Mouse (Mus musculus) c-Kit-positive CD71-positive TER-119-positive erythroid progenitor cells, embryonic 14.5 days (primary cell): ENCODE measurements around the gene Ugt1a6b.
"Not testable (repeated sequence)": the region's sequence is repeated elsewhere in the genome, so short reads cannot be mapped to it uniquely, and the experiment has no call there.

Experiments used
- DNase-seq: peaks from one replicate; pipeline ENCODE4 v3.0.0-alpha.2; 2013; ENCODE audit warnings: low spot score

Gene Ugt1a6b

GRCm38 (mm10) chr1:88103019-88103418 is at the start of gene Ugt1a6b:
Ugt1a6b (plus strand) TSS chr1:88103252.
- not testable (repeated sequence) for DNase-seq

DNA sequence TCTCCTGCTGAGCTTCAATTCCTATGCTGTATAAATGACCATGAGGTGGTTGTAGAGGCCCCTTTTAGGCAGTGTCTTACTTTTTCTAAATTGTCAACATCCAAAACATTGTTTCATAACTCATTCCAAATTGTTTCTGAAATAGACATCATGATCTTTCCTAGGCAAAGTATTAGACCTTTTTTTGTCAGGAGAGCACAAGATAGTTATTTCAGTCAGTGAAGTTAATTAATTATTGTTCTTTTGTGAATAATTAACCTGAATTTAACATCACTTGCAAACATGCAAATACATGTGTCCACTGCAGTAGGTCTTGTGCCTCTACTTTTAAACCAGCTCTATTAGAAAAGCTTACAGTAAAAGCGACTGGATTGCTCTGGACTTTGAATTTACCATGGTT is 48.0 kb upstream of the Ugt1a6b start, which contains the start of gene Ugt1a10:
Ugt1a10 (plus strand) TSS at position 301 of the 400 bp plus-strand sequence.
- DNase-seq = no peak

- DNase-seq = not testable (repeated sequence)
These were observed 36.5 kb upstream of the Ugt1a6b start for GRCm38 (mm10) chr1:88066472-88067102.

DNA sequence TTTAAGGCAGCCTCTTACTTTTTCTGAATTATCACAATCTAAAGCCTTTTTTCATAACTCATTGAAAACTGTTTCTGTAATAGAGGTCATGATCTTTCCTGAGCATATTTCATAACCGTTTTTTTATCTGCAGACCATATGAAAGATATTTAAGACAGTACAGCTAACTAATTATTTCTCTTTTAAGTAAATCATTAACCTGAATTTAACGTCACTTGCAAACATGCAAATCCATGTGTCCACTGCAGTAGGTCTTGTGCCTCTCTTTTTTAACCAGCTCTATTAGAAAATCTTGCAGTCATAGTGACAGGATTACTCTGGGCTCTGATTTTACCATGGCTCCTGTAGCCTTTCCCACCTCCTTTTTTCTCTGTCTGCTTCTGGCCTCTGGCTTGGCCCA is 32.6 kb upstream of the Ugt1a6b start, which contains the start of gene Ugt1a9:
Ugt1a9 (plus strand) TSS at position 306 of the 400 bp plus-strand sequence.
- DNase-seq = no peak

DNA sequence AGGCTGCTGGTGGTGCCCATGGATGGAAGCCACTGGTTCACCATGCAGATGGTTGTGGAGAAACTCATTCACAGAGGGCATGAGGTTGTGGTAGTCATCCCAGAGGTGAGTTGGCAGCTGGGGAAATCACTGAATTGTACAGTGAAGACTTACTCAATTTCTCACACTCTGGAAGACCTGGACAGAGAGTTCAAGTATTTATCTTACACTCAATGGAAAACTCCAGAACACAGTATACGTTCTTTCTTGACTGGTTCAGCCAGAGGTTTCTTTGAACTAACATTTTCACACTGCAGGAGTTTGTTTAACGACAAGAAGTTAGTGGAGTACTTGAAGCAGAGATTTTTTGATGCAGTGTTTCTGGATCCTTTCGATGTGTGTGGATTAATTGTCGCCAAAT is 32.1 kb upstream of the Ugt1a6b start:
- no peak for DNase-seq

DNA sequence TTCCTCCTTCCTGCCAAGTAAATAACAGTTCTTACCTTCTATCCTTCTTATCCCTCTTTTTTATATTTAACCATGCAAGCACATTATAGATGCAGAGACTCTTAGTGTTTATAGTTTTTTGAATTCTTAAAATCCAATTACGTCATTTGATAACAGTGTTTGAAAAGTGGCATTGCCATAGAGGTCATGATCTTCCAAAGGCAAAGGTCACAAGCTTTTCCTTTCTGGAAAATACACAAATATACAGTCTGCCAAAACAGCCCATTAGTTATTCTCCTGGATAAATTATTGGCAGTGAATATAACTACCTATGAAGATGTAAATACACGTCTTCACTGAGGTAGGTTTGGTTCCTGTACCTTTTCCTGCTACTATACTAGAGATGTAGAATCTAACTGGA is 28.6 kb upstream of the Ugt1a6b start:
- no peak for DNase-seq

GRCm38 (mm10) chr1:88077128-88077527 is 25.9 kb upstream of the Ugt1a6b start:
- no peak for DNase-seq

DNA sequence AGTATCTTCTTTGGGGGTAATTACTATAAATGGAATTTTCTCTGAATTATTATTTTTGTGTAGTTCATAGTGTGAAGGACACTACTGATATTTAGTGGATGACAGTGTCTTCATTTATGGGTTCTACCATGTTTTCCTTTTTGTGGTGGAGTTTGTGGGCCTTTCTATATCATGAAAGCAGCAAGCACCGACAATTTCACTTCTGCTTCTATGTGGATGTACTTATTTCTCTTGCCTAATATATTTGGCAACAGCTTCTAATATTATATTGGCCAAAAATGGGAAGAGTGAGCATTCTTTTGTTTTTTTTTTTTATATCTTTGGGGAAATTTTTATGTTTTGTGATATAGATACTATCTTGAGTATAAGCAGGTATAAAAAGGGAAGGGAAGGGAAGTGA is 21.4 kb upstream of the Ugt1a6b start:
- DNase-seq = no peak

DNA sequence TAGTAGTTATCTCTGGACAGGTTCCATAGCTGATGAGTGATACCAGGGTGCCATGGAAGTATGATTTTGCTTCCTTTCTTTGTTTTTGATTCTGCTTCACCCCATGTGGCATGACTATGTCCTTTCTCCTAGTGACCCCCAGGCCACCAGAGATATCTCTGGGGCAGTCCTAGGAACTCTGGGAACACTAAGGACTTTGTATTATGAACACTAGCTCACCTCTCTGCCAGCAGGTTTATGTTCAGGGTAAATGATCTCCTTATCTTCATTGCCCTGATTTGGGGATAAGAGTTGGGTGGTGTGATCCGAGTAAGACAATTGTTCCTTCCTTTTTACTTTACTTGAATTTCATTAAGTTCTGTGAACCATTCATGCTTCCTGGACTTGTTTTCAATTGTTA is 16.9 kb upstream of the Ugt1a6b start:
- DNase-seq = no peak

DNA sequence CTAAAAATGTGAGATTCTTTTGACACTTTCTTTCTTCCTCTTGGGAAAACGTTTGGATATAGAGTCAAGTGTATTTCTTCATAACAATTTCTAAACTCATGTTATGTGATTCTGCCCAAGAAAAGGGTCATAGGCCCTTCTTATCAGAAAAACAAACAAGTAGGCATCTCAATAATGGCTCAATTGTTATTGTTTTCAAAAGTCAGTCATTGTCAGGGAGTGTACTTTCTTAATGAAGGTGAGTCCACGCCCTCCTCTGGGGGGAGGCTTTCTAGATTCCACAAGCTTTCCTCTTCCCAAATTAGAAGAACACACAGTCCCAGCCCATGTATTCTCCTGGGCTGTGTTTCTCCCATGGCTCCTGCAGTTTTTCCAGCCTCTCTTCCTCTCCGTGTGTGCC is 15.5 kb upstream of the Ugt1a6b start, which contains the start of gene Ugt1a8:
Ugt1a8 (plus strand) TSS at position 301 of the 400 bp plus-strand sequence.
- DNase-seq = no peak

- no peak for DNase-seq
These were observed 10.7 kb upstream of the Ugt1a6b start for GRCm38 (mm10) chr1:88092341-88092740.

- not testable (repeated sequence) for DNase-seq
These were observed 8.8 kb upstream of the Ugt1a6b start for GRCm38 (mm10) chr1:88094270-88094676.

- DNase-seq = no peak
These were observed 8.0 kb upstream of the Ugt1a6b start, which contains the start of gene Ugt1a7c for GRCm38 (mm10) chr1:88094941-88095492. Ugt1a7c (plus strand) TSS chr1:88095062.

DNA sequence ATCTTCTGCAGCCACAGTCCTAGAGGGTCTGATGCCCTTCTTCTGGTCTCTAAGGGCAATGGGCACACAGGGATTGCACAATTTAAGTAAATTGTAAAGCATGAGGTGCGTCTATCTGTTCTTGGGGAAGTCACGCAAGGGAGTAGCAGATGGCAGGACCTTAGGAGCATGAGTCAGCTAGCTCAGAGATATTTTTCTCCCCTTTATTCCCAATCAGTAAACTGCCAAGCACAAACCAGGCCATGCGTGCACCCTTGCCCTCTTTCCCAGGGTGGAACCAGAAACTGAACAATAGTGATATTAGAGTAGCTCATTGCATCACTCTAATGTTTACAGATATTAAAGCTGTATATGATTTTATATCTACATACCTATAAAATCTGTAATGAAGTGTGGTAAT is 4.5 kb upstream of the Ugt1a6b start:
- not testable (repeated sequence) for DNase-seq

DNA sequence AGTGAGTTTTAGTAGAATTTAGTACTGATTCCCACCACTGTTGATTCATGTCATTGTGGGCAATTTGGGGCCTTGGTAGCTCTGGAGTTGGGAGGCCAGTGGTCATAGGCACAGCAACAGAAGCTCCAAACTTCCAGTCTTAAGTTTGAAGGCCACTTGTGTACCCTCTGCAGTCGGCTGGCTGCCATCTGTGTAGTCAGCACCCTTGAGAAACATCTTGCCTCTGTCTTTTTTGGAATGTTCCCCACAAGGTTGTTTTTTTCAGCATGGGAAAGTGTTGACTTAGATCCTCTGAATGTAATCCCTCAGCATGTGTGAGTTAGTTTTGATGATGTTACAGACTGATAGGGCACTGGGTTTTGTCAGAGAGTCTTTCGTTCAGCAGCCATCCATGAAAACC is 3.4 kb upstream of the Ugt1a6b start:
- DNase-seq = not testable (repeated sequence)

- DNase-seq = not testable (repeated sequence)
These were observed 831 bp downstream of the Ugt1a6b start for GRCm38 (mm10) chr1:88103697-88104468.

GRCm38 (mm10) chr1:88104667-88105430 is 1.8 kb downstream of the Ugt1a6b start:
- DNase-seq = no peak

DNA sequence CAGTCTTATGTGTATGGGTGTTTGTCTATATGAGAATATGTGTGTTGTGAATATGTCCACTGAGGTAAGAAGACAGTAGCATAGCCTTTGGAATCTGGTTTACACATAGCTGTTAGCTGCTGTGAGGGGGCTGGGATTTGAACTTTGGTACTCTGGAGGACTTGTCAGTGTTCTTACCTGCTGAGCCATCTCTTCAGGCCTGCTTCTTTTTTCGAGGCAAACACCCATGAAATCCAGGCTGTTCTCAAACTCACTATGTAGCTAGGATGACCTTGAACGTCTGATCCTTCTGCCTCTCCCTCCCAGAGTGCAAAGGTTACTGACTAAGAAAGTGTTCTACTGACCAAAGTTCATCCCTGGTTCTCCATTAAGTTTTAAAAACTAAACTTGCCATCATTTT is 2.6 kb downstream of the Ugt1a6b start:
- DNase-seq = no peak

DNA sequence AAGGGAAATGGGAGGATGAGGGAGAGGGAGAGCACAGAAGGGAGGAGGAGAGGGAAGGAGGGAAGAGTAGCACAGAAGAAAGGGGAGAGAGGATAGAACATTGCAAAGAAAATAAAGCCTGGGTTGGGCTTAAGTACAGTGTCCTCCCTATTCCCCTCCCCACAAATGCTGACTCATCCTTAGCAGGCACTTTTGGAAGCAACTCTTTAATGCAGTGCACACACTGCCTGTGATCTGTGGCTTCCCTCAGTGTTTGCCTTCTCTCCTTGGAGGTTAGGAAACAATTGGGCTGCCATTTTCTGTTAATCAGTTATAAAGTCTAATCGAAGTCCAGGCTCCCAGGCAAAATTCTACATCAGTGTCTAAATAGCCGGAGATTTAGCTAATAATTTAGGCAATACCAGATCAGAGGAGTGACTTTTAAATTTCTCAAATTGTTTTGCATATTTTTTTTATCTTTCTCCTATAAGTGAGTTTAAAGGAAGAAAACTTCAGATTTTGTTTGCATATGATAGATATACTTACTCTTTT is 6.0 kb downstream of the Ugt1a6b start:
- not testable (repeated sequence) for DNase-seq

DNA sequence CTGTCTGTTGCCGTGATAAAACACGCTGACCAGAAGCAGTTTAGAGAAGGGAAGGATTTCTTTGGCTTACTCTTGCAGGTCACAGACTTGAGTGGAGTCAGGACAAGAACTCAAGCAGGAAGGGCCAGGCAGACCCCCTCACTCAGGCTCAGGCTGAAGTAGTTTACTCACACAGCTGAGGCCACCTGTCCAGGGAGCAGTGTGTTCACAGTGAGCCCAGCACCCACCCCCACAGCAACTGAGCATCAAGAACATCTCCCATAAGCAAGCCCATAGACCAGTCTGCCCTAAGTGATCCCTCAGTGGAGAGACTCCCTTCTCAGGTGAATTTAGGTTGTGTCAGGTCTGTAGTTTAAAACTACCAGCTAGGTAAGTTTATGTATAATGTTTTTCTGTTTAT is 6.6 kb downstream of the Ugt1a6b start:
- DNase-seq = not testable (repeated sequence)

- not testable (repeated sequence) for DNase-seq
These were observed 9.7 kb downstream of the Ugt1a6b start for GRCm38 (mm10) chr1:88112769-88113168.

DNA sequence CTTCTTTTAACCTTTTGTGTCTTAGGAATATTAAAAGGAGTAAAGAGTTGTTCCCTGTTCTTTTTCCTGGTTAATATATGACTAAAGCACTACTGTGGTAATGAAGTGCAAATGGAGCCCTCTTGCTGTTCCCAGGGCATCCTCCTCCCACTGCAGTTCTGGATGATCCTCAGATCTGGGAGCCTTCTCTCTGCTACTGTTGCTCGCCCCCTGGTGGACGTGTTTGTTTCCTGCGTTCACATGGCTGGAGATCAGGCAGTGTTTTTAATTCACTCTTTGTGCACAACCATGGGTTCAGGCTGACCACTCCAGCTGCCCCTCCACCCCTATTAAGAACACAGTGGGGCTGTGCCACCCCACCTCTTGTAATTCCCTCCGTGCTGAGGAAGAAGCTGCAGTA is 17.5 kb downstream of the Ugt1a6b start:
- DNase-seq = not testable (repeated sequence)
